Mouse (Mus musculus): Measurements from ENCODE around the gene Hist1h2ao. TPM values are rescaled to one million over a fixed set of nuclear protein-coding genes. Genes with fewer than 3 reads are reported as not detected.

Hist1h2ao gene
- total RNA-seq, 2 experiments from 2014 or later: 5.4 to 34.0 TPM

Small RNAs within 50 kb of the gene (microRNA-seq; reads per million reads assigned to microRNA genes)
- gene Gm19658 (0 reads per million in 2 experiments), gene Gm44346 (0 reads per million in 2 experiments), gene Gm44466 (0 reads per million in 2 experiments)

Other genes starting within 250 kb of the Hist1h2ao start
- not detected for gene Olfr1364, start 228.7 kb upstream of the Hist1h2ao start, total RNA-seq (2021)
- not detected for gene Olfr1362, start 196.4 kb upstream of the Hist1h2ao start, total RNA-seq (2021)
- not detected for gene Olfr11, start 167.9 kb upstream of the Hist1h2ao start, total RNA-seq (2021)
- not detected for gene Olfr1361, start 147.1 kb upstream of the Hist1h2ao start, total RNA-seq (2021)
- gene Olfr1360, start 133.1 kb upstream of the Hist1h2ao start, total RNA-seq (2021): not detected
- not detected for gene Olfr1359, start 112.4 kb upstream of the Hist1h2ao start, total RNA-seq (2021)
- 10 to 100 TPM; 31.3 to 46.4 TPM for gene Hist1h2bl, start 94.3 kb upstream of the Hist1h2ao start, total RNA-seq (2021)
- gene Hist1h2ai, start 94.0 kb upstream of the Hist1h2ao start, total RNA-seq (2021): 10 to 100 TPM; 19.5 to 32.4 TPM
- 10 to 100 TPM; 58.0 to 64.8 TPM for gene Hist1h3h, start 92.8 kb upstream of the Hist1h2ao start, total RNA-seq (2021)
- 1 to 10 TPM; 3.8 to 4.5 TPM for gene Hist1h2bm, start 88.4 kb upstream of the Hist1h2ao start, total RNA-seq (2021)
- 10 to 100 TPM; 18.4 to 22.2 TPM for gene Hist1h4j, start 75.4 kb upstream of the Hist1h2ao start, total RNA-seq (2021)
- 100 to 1,000 TPM; 333 to 391 TPM for gene Hist1h4k, start 60.0 kb upstream of the Hist1h2ao start, total RNA-seq (2021)
- 10 to 100 TPM; 13.8 TPM for gene Hist1h2ak, start 56.6 kb upstream of the Hist1h2ao start, total RNA-seq (2021)
- 1 to 10 TPM; 3.9 to 8.2 TPM for gene Hist1h2bn, start 56.3 kb upstream of the Hist1h2ao start, total RNA-seq (2021)
- 10 to 100 TPM in 1 of 2 experiments, 1 to 10 TPM in 1; 5.3 to 10.6 TPM for gene Hist1h1b, start 29.8 kb upstream of the Hist1h2ao start, total RNA-seq (2021)
- 10 to 100 TPM; 61.5 to 78.2 TPM for gene Hist1h3i, start 27.1 kb upstream of the Hist1h2ao start, total RNA-seq (2021)
- gene Hist1h2an, start 23.2 kb upstream of the Hist1h2ao start, total RNA-seq (2021): 1 to 10 TPM in 1 of 2 experiments, not detected in 1; 1.1 TPM
- gene Hist1h2bp, start 23.0 kb upstream of the Hist1h2ao start, total RNA-seq (2021): 10 to 100 TPM in 1 of 2 experiments, 1 to 10 TPM in 1; 5.8 to 12.1 TPM
- gene Hist1h2bq, start 268 bp upstream of the Hist1h2ao start, total RNA-seq (2021): 10 to 100 TPM; 44.4 to 48.2 TPM
- 100 to 1,000 TPM; 222 to 263 TPM for gene Hist1h4m, start 1.3 kb downstream of the Hist1h2ao start, total RNA-seq (2021)
- 10 to 100 TPM; 23.9 to 43.9 TPM for gene Hist1h4n, start 21.7 kb downstream of the Hist1h2ao start, total RNA-seq (2021)
- 10 to 100 TPM in 1 of 2 experiments, not detected in 1; 23.4 TPM for gene Hist1h2ap, start 23.0 kb downstream of the Hist1h2ao start, total RNA-seq (2021)
- 10 to 100 TPM; 44.1 to 47.5 TPM for gene Hist1h2br, start 23.3 kb downstream of the Hist1h2ao start, total RNA-seq (2021)
- gene Zfp184, start 134.6 kb downstream of the Hist1h2ao start, total RNA-seq (2021): 1 to 10 TPM; 2.6 to 3.3 TPM
- gene Pom121l2, start 170.7 kb downstream of the Hist1h2ao start, total RNA-seq (2021): not detected
- gene Prss16, start 199.3 kb downstream of the Hist1h2ao start, total RNA-seq (2021): under 1 TPM; 0.25 to 0.39 TPM
- 10 to 100 TPM; 28.7 to 29.1 TPM for gene Hist1h2ah, start 225.1 kb downstream of the Hist1h2ao start, total RNA-seq (2021)
- 10 to 100 TPM; 10.0 to 11.6 TPM for gene Hist1h2bk, start 225.4 kb downstream of the Hist1h2ao start, total RNA-seq (2021)
- 10 to 100 TPM; 60.2 to 73.2 TPM for gene Hist1h4i, start 230.9 kb downstream of the Hist1h2ao start, total RNA-seq (2021)
- 10 to 100 TPM in 1 of 2 experiments, 1 to 10 TPM in 1; 8.5 to 19.5 TPM for gene Hist1h2ag, start 232.5 kb downstream of the Hist1h2ao start, total RNA-seq (2021)
- 10 to 100 TPM; 14.0 to 18.1 TPM for gene Hist1h2bj, start 232.7 kb downstream of the Hist1h2ao start, total RNA-seq (2021)

Measured in left cerebral cortex, postnatal 25 days (tissue).